Mouse (Mus musculus) brain, embryonic 18.5 days (tissue): ENCODE measurements around the gene Parp16.
"Not testable (repeated sequence)": the region's sequence is repeated elsewhere in the genome, so short reads cannot be mapped to it uniquely, and the experiment has no call there.

Source experiments
- DNase-seq: peaks from one replicate; pipeline ENCODE4 v3.0.0-alpha.2; 2012; ENCODE audit warnings: low read depth, low spot score

The Parp16 gene

DNA sequence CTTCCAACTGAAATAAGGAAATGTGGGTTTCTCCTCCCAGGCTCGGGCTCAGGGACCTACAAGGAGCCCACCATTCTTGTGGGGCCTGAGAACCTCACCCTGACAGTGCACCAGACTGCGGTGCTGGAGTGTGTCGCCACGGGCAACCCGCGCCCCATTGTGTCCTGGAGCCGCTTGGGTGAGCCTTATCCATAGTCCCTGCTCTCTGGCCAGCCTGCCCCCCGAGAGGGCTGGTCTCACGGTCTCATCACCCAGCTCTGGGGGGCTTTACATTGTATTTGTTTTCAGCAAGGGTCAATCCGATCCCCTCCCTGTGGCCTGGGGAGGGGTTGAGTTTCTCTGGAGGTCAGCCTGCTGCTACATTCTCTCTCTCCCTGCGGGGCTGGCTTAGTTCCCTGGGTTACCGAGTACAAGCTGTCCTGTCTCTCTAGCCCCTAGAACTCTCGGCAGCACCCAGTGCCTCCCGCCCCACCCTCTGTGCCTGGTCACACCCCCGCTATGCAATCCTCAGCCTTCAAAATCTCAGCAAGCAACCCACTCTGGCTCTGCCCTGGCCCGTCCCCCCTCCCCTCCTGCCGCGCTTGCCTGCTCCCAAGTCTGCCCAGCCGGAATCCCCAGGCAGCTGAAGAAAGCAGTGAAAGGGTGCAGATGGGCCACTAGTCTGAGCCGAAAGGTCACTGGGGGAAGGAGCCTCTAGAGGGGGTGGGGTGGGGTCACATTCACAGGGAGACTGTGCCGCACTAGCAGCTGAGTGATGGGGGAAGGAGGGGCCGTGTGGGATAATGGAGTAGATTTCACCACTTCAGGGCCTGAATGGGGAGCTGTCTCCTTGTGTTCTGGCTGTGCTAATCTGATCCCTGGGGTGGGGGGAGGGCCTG, 16.6 kb upstream of the Parp16 start:
- DNase-seq, result no peak

DNA sequence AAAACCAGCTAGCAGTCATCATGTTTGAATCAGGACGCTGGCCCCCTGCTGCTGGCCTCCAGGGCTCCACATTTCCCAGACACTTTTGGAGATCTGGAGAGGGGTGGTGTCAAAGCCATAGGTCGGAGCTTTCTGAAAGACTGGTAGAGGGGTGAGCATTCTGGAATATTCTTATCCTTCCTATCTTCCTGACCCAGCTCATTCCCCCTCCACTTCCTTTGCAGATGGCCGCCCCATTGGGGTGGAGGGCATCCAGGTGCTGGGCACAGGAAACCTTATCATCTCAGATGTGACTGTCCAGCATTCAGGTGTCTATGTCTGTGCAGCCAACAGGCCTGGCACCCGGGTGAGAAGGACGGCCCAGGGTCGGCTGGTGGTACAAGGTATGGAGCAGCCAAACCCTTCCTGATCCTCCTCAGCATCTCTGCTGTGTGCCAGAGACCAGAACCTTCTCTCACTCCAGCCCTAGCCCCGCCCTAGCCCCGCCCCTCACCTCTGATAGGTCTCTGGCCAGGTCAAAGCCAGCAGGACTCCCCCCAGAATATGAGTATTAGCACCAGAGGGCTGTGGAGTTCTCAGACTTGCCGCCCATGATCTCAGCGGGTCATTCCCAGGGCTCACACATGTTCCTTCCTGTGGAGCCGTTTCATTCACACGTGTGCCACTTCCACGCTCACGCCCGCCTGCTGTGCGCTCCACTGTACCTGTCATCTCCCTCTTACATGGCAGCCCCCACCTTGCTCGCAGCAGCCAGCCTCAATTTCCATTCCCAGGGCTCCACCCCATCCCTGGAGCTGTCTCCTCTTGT, 15.1 kb upstream of the Parp16 start:
- no peak for DNase-seq

GRCm38 (mm10) chr9:65188599-65188998, 6.6 kb upstream of the Parp16 start:
- DNase-seq, result peak; percentile 82

DNA sequence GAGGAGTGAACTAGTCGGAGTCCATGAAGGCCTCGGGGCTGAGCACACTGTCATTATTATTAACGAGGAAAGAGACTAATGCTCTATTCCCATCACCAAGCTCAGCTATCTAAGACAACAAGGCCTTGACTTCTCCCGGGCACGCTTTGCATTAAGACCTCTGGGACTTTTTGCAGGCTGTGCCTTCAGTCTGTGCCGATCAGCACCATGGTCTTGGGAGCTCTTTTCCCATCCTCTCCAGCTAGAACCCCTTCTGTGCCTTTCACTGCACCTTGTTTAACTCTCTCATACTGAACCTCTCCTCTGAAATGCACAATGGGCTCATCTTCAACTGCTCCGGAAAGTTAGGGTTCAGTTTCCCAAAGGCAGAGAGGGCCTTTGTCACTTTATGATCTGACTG, 4.8 kb upstream of the Parp16 start:
- DNase-seq, result no peak

GRCm38 (mm10) chr9:65191389-65191754, 3.8 kb upstream of the Parp16 start:
- DNase-seq, result no peak

- no peak for DNase-seq
Measured at GRCm38 (mm10) chr9:65191755-65192469, 3.2 kb upstream of the Parp16 start.

DNA sequence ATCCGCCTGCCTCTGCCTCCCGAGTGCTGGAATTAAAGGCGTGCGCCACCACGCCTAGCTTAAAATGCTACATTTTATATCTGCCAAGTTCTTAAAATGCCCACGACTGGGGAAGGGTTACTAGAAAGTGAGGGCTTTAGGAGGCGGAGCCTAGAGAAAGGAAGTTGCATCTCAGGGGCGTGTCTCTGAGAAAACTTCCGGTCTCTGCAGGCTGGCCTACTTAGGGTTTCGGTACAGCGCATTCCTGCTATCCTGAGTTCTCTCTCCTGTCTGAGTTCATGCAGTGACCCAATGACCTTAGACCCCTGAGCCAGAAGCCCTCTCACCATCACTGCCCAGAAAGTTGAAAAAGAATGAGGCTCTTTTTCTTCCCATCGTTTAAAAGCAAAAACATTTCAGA, 1.9 kb upstream of the Parp16 start:
- DNase-seq, result no peak

DNA sequence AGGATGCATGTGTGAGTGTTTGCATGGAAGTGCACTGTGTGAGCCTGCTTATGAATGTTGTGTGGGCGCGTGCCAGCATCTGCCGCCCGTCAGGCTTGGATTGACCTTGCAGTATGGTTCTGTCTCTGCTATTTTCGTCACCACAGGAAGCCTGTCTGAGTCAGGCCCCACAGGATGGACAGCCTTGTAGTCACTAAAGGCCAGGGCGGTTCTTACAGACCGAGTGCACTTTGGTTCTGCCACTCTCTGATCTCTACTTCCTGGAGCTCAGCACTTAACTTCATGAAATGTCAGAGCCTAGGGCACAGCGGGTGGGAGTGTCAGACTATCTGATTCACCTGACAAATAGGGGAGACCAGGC, 448 bp downstream of the Parp16 start:
- DNase-seq, result no peak

- DNase-seq, result peak; percentile 67
Measured at GRCm38 (mm10) chr9:65195982-65196737, 1.0 kb downstream of the Parp16 start.

GRCm38 (mm10) chr9:65196738-65197569, 1.8 kb downstream of the Parp16 start:
- peak; percentile 60 for DNase-seq

DNA sequence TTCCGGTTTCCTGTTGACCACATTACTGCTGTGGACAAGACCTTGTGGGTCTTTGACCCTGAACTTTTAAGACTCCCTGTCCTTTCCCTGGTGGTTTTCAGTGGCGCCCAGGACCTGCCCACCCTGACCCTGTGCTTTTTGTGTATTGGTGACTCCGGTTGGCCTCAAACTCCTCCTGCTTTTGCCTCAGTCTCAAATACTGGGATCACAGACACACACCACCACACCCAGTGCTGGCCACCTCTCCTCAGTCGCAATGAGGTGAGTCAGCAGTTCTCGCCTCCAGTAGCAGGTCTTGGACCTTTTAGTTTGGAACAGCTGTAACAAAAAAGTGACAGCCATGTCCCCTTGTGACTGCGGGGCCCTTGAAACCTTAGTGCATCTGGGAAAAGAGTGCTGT, 2.7 kb downstream of the Parp16 start:
- no peak for DNase-seq

- no peak for DNase-seq
Measured at GRCm38 (mm10) chr9:65199723-65200122, 4.6 kb downstream of the Parp16 start.

- DNase-seq, result no peak
Measured at GRCm38 (mm10) chr9:65200606-65201005, 5.5 kb downstream of the Parp16 start.

DNA sequence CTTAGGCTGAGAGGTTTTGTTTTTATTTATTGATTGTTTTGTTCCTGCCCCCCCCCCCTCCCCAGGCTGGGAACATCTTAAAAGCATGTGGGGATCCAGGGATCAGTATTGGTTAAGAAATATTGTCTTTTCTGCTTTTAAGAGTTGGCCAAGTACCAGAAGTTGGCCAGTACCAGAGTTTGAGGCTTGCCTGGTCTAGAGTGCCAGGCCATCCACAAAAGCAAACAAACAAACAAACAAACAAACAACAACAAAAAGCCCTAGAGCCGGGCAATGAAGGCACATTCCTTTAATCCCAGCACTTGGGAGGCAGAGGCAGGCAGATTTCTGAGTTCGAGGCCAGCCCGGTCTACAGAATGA, 5.8 kb downstream of the Parp16 start:
- DNase-seq, result no peak

DNA sequence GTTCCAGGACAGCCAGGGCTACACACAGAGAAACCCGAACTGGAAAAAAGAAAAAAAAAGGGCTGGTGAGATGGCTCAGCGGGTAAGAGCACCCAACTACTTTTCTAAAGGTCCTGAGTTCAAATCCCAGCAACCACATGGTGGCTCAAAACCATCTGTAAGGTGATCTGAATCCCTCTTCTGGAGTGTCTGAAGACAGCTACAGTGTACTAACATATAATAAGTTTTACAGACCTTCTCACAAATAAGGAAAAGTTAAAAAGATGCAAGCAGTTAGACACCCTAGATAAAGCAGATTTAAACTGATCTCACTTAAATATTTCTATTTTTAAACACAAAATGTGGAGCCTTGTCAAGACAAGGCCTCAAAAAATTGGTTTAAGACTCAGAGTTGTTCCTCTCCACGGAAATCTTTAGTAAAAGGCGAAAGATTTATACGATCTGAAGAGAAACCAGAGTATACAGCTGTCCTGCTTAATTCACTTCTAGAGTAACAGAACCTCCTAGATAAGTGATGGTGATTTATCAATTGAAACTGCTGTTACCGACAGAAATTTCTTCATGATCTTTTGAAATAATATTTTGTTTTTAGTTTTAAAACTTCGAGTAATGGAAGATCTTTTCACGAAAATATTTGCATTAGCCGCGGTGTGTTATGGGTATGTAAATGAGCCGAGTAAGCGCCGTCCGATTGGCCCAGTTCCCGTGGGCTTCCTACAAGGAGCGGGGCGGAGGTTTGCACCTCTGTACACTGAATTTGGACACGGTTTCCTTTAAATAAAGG, 6.4 kb downstream of the Parp16 start:
- peak; percentile 85 for DNase-seq

DNA sequence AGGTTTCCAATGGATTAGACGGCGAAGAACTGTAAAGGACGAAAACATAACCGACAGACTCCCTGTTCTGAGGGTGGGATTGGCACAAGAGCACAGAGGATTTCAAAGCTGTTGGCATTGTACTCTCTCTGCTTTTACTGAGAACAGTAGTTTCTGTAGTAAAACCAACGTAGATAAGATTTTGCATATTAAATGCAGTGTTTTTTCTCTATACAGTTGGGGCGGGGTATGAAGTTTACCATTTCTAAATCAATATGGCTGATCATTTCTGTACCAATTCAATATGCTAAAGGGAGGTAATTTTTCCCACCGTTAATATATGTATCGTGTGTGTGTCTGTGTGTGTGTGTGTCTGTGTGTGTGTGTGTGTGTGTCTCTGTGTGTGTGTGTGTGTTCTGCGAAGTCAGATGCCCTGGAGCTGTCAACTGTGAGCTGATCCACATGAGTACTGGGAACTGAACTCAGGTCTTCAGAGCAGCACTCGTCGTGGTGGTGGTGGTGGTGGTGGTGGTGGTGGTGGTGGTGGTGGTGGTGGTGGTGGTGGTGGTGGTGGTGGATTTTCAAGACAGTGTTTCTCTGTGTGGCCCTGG, 7.1 kb downstream of the Parp16 start:
- no peak for DNase-seq

DNA sequence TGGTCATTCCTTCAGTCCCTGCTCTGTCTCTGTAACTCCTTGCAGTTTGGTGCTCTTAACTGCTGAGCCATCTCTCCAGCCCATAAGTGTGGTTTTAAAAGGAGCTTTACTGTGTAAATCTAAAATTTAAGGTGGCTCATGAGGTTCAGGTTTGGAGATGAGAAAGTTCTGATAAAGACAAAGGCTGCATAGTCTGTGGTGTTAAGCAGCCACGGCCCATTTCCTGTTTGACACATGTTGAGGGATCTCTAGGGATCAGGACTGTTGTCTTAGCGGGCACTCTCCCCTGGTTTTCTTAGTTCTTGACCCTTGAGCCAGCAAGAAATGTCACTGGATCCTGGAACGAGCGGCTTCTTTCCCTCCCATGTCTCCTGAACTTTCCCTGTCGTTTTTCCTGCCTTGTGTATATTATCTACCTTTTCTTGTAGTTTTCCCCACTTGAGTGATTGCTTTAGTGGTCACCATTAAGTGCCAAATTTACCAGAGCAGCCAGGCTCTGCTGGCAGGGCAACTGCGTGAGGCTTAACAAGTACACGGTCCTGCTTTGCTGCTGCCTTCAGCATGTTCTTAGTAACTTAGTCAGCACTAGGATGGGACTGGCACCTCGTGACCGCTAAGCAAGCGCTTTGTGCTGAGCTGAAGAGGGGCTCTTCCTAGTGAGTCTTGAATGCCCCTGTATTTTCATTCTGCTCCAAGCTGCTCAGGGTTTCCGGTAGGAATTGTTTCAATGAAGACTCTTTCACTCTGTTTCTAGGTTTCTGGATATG, 10.1 kb downstream of the Parp16 start:
- DNase-seq, result no peak

- DNase-seq, result not testable (repeated sequence)
Measured at GRCm38 (mm10) chr9:65207041-65207815, 12.1 kb downstream of the Parp16 start.
